Mouse (Mus musculus): Measurements from ENCODE around the gene Sntb2. TPM values are rescaled to one million over a fixed set of nuclear protein-coding genes. Genes with fewer than 3 reads are reported as not detected.

Gene Sntb2
- polyA plus RNA-seq, 1 experiment from 2014 or later = 10.0 TPM

- DNase-seq (ENCODE audit: low spot score) = no peak
Observed at GRCm38 (mm10) chr8:106929155-106929913, 6.2 kb upstream of the Sntb2 start.

- no peak for DNase-seq (ENCODE audit: low spot score)
Observed at GRCm38 (mm10) chr8:106929921-106930320, 5.6 kb upstream of the Sntb2 start.

- no peak for DNase-seq (ENCODE audit: low spot score)
Observed at GRCm38 (mm10) chr8:106932376-106933065, 3.0 kb upstream of the Sntb2 start.

- no peak for DNase-seq (ENCODE audit: low spot score)
Observed at GRCm38 (mm10) chr8:106933506-106934143, 1.9 kb upstream of the Sntb2 start.

- DNase-seq (ENCODE audit: low spot score) = no peak
Observed at GRCm38 (mm10) chr8:106934226-106934977, 1.1 kb upstream of the Sntb2 start.

GRCm38 (mm10) chr8:106935899-106936477 lies 438 bp downstream of the Sntb2 start:
- DNase-seq (ENCODE audit: low spot score) = no peak

GRCm38 (mm10) chr8:106936478-106937051 lies 1.0 kb downstream of the Sntb2 start:
- DNase-seq (ENCODE audit: low spot score) = peak; percentile 13

GRCm38 (mm10) chr8:106937081-106937800 lies 1.7 kb downstream of the Sntb2 start:
- DNase-seq (ENCODE audit: low spot score) = no peak

- DNase-seq (ENCODE audit: low spot score) = no peak
Observed at GRCm38 (mm10) chr8:106941806-106942205, 6.3 kb downstream of the Sntb2 start.

- no peak for DNase-seq (ENCODE audit: low spot score)
Observed at GRCm38 (mm10) chr8:106943874-106944418, 8.4 kb downstream of the Sntb2 start.

GRCm38 (mm10) chr8:106944756-106945155 lies 9.2 kb downstream of the Sntb2 start:
- no peak for DNase-seq (ENCODE audit: low spot score)

- DNase-seq (ENCODE audit: low spot score) = no peak
Observed at GRCm38 (mm10) chr8:106948678-106949243, 13.2 kb downstream of the Sntb2 start.

GRCm38 (mm10) chr8:106951707-106952106 lies 16.2 kb downstream of the Sntb2 start:
- no peak for DNase-seq (ENCODE audit: low spot score)

GRCm38 (mm10) chr8:106953571-106953970 lies 18.0 kb downstream of the Sntb2 start:
- DNase-seq (ENCODE audit: low spot score) = no peak

- DNase-seq (ENCODE audit: low spot score) = no peak
Observed at GRCm38 (mm10) chr8:106957086-106957485, 21.5 kb downstream of the Sntb2 start.

GRCm38 (mm10) chr8:106958212-106958611 lies 22.7 kb downstream of the Sntb2 start:
- no peak for DNase-seq (ENCODE audit: low spot score)

GRCm38 (mm10) chr8:106959626-106960025 lies 24.1 kb downstream of the Sntb2 start:
- DNase-seq (ENCODE audit: low spot score) = no peak

- DNase-seq (ENCODE audit: low spot score) = no peak
Observed at GRCm38 (mm10) chr8:106962322-106962721, 26.8 kb downstream of the Sntb2 start.

- DNase-seq (ENCODE audit: low spot score) = no peak
Observed at GRCm38 (mm10) chr8:106963365-106963764, 27.8 kb downstream of the Sntb2 start.

Data from thymus, postnatal 0 days (tissue).